Mouse (Mus musculus) liver, postnatal 0 days (tissue): ENCODE results near the gene Zc3h18.

Source experiments
- CTCF ChIP-seq: sonication (generic); IDR thresholded peaks from 2 replicates; pipeline ENCODE4 v1.5.1; 2016; ENCODE audit warnings: antibody characterized with exemption, low read depth
- EP300 ChIP-seq: IDR thresholded peaks from 2 replicates; pipeline ENCODE4 v1.6.1; 2016; ENCODE audit warnings: antibody characterized with exemption, low read depth, mild to moderate bottlenecking

GRCm38 (mm10) chr8:122362967-122363366, 13.4 kb upstream of the Zc3h18 start:
- TF ChIP-seq CTCF (no peak), EP300 (no peak)
